Mouse (Mus musculus): ENCODE data around the gene Crip3. TPM values are rescaled to one million over a fixed set of nuclear protein-coding genes. Genes with fewer than 3 reads are reported as not detected.

Crip3 gene
- total and polyA plus RNA-seq, 3 experiments: not detected

- no peaks in the 10 kb centered on the region for H3K9me3 ChIP-seq (replicated peaks; ENCODE audit: insufficient read depth, low read length)
- peaks cover 2 to 4% of the 10 kb centered on the region in 2 experiments; a peak in 2 of 4 replicates for H3K4me1 ChIP-seq (ENCODE audit: control insufficient read depth in 1 of 2, insufficient read depth in 2 of 2, low read length in 2 of 2)
- no peak overlapping the region for H3K9ac ChIP-seq (ENCODE audit: control insufficient read depth, low read depth, low read length, poor library complexity, severe bottlenecking)
- no peaks in the 10 kb centered on the region for H3K27me3 ChIP-seq (ENCODE audit: control insufficient read depth in 1 of 2, insufficient read depth in 2 of 2, low read length in 2 of 2)
- no peak overlapping the region for H3K4me3 ChIP-seq (ENCODE audit: control insufficient read depth in 1 of 2, insufficient read depth in 1 of 2, low read depth in 2 of 2, low read length in 2 of 2)
- TF ChIP-seq TAL1 (IDR thresholded peaks at IDR 0.05; ENCODE audit: low read length): no peak
- peak; percentile 80 for TF ChIP-seq RAD21 (IDR thresholded peaks at IDR 0.05; ENCODE audit: low read depth, low read length)
- TF ChIP-seq USF1 (IDR thresholded peaks at IDR 0.05; ENCODE audit: low read depth, low read length): no peak
- TF ChIP-seq NRF1 (IDR thresholded peaks at IDR 0.05; ENCODE audit: insufficient read depth, low read depth, low read length, poor library complexity, severe bottlenecking): no peak
- no peak for TF ChIP-seq ELF1 (IDR thresholded peaks at IDR 0.05; ENCODE audit: low read depth, low read length)
- no peak for TF ChIP-seq SIN3A (IDR thresholded peaks at IDR 0.05; ENCODE audit: low read length)
- TF ChIP-seq CTCF (IDR thresholded peaks at IDR 0.05 in 2 of 3, conservative IDR thresholded peaks at IDR 0.05 in 1 of 3; ENCODE audit: control insufficient read depth in 1 of 3, insufficient read depth in 1 of 3, low read depth in 2 of 3, low read length in 3 of 3, poor library complexity in 1 of 3, severe bottlenecking in 1 of 3): peak; percentile 67 to 79 (median 74)
- no peak for TF ChIP-seq UBTF (IDR thresholded peaks at IDR 0.05; ENCODE audit: borderline replicate concordance, insufficient read depth, low read depth, low read length)
- TF ChIP-seq MAX (IDR thresholded peaks at IDR 0.05; ENCODE audit: low read length): no peak
- no peak for TF ChIP-seq JUND (IDR thresholded peaks at IDR 0.05; ENCODE audit: low read depth, low read length)
- no peak for TF ChIP-seq MEF2A (IDR thresholded peaks at IDR 0.05; ENCODE audit: extremely low read depth, insufficient replicate concordance, low read depth, low read length, poor library complexity, severe bottlenecking)
- no peak for TF ChIP-seq POLR2AphosphoS2 (IDR thresholded peaks at IDR 0.05; ENCODE audit: low read length)
- TF ChIP-seq ZC3H11A (IDR thresholded peaks at IDR 0.05; ENCODE audit: low read depth, low read length): peak; percentile 50
- TF ChIP-seq MYC (IDR thresholded peaks at IDR 0.05; ENCODE audit: low read depth, low read length): no peak
- TF ChIP-seq NELFE (IDR thresholded peaks at IDR 0.05; ENCODE audit: low read depth, low read length): no peak
- peak; percentile 79 for TF ChIP-seq SMC3 (IDR thresholded peaks at IDR 0.05; ENCODE audit: low read depth, low read length)
- H3K36me3 ChIP-seq (ENCODE audit: control insufficient read depth in 1 of 2, insufficient read depth in 2 of 2, low read length in 2 of 2): peaks cover 4% of the 10 kb centered on the region in 2 experiments
- H3K79me2 ChIP-seq (ENCODE audit: control insufficient read depth, insufficient read depth, low read length, poor library complexity): no peaks in the 10 kb centered on the region; the same call in 1 of the 2 replicates
- peak; percentile 72 for DNase-seq (ENCODE audit: low read depth, low spot score)
- H3K27ac ChIP-seq (ENCODE audit: control insufficient read depth, low read depth, low read length): no peak overlapping the region
Measured at GRCm38 (mm10) chr17:46393012-46393411, 35.7 kb upstream of the Crip3 start.

- DNase-seq (ENCODE audit: low read depth, low spot score): no peak
- Histone ChIP-seq H3K9me3 (replicated peaks; ENCODE audit: insufficient read depth, low read length) (no peaks in the 10 kb centered on the region), H3K9ac (ENCODE audit: control insufficient read depth, low read depth, low read length, poor library complexity, severe bottlenecking) (no peak overlapping the region)
Measured at GRCm38 (mm10) chr17:46394631-46395030, 34.1 kb upstream of the Crip3 start.

More at GRCm38 (mm10) chr17:46394631-46395030, 34.1 kb upstream of the Crip3 start:
- Histone ChIP-seq H3K27ac (ENCODE audit: control insufficient read depth, low read depth, low read length) (no peak overlapping the region), H3K4me3 (ENCODE audit: control insufficient read depth in 1 of 2, insufficient read depth in 1 of 2, low read depth in 2 of 2, low read length in 2 of 2) (no peak overlapping the region), H3K36me3 (ENCODE audit: control insufficient read depth in 1 of 2, insufficient read depth in 2 of 2, low read length in 2 of 2) (peaks cover 4 to 8% of the 10 kb centered on the region in 2 experiments; a peak in 2 of 4 replicates), H3K4me1 (ENCODE audit: control insufficient read depth in 1 of 2, insufficient read depth in 2 of 2, low read length in 2 of 2) (peaks cover 0 to 4% of the 10 kb centered on the region in 2 experiments; a peak in 1 of 4 replicates), H3K27me3 (ENCODE audit: control insufficient read depth in 1 of 2, insufficient read depth in 2 of 2, low read length in 2 of 2) (no peaks in the 10 kb centered on the region), H3K79me2 (ENCODE audit: control insufficient read depth, insufficient read depth, low read length, poor library complexity) (no peaks in the 10 kb centered on the region; the same call in 1 of the 2 replicates)
- TF ChIP-seq POLR2AphosphoS5 (IDR thresholded peaks at IDR 0.05; ENCODE audit: borderline replicate concordance, low read depth, low read length) (no peak), TBP (IDR thresholded peaks at IDR 0.05; ENCODE audit: low read depth, low read length) (no peak), KAT2A (conservative IDR thresholded peaks at IDR 0.05; ENCODE audit: low read depth, low read length) (no peak), MAX (IDR thresholded peaks at IDR 0.05; ENCODE audit: low read length) (no peak), ZKSCAN1 (IDR thresholded peaks at IDR 0.05; ENCODE audit: low read depth, low read length) (no peak), SMC3 (IDR thresholded peaks at IDR 0.05; ENCODE audit: low read depth, low read length) (no peak), EP300 (IDR thresholded peaks at IDR 0.05; ENCODE audit: low read depth in 1 of 2, low read length in 2 of 2) (no peak), GATA1 (IDR thresholded peaks at IDR 0.05; ENCODE audit: low read depth, low read length) (no peak), GABPA (IDR thresholded peaks at IDR 0.05; ENCODE audit: low read depth, low read length) (no peak), TCF12 (IDR thresholded peaks at IDR 0.05; ENCODE audit: low read depth, low read length) (no peak), MAZ (IDR thresholded peaks at IDR 0.05; ENCODE audit: low read depth, low read length) (no peak), USF2 (IDR thresholded peaks at IDR 0.05; ENCODE audit: borderline replicate concordance in 1 of 2, insufficient read depth in 1 of 2, low read depth in 1 of 2, low read length in 2 of 2) (no peak), RCOR1 (IDR thresholded peaks at IDR 0.05; ENCODE audit: low read depth, low read length) (no peak), MYB (IDR thresholded peaks at IDR 0.05; ENCODE audit: low read depth, low read length) (no peak), POLR2A (IDR thresholded peaks at IDR 0.05; ENCODE audit: control insufficient read depth in 1 of 2, insufficient read depth in 1 of 2, low read depth in 1 of 2, low read length in 2 of 2, poor library complexity in 1 of 2) (no peak)
